In genomic region chr5:113985737-113986136, GRCm38 (mm10) we compare ENCODE assay signal across 11 mouse cellular contexts. TPM values are rescaled to one million over a fixed set of nuclear protein-coding genes. Genes with fewer than 3 reads are reported as not detected.
A peak's percentile ranks its signal among the peaks of the same experiment; 100 is the strongest.
DNase-seq lines count a peak whose midpoint lies in the region; ATAC-seq and TF ChIP-seq lines count a peak whose summit lies in the region.
"Had no signal": no experiment of that assay in that cellular context is flagged by ENCODE, and none has a peak within 500 bp of the region (broad histone marks: within the 10 kb centered on the region; RNA-seq: fewer than 3 reads in every experiment).

No protein-coding gene starts in this region.

- peaks cover 34% of the 10 kb centered on the region for H3K4me1 ChIP-seq in heart, adult 2 months (ENCODE audit: control insufficient read depth, insufficient read depth, low read length)
- peaks cover 25% of the 10 kb centered on the region for H3K4me1 ChIP-seq in lung, embryonic 15.5 days
- H3K4me1 ChIP-seq in small intestine, adult 2 months (ENCODE audit: control insufficient read depth, insufficient read depth, insufficient read length, low read length) = peaks cover 36% of the 10 kb centered on the region

- H3K9ac ChIP-seq in heart, adult 2 months (ENCODE audit: low read depth, low read length) = 0 out of 2 replicates have a peak overlapping the region, but pooled peaks have one; percentile 7
- H3K9ac ChIP-seq in lung, embryonic 15.5 days = no peak overlapping the region

- no peak overlapping the region for H3K4me3 ChIP-seq in heart, adult 2 months
- no peak overlapping the region for H3K4me3 ChIP-seq in lung, embryonic 15.5 days
- no peak overlapping the region for H3K4me3 ChIP-seq in small intestine, adult 2 months (ENCODE audit: low read depth, low read length)

- peak overlapping the region; percentile 76 for H3K27ac ChIP-seq in heart, adult 2 months
- peak overlapping the region; percentile 53 for H3K27ac ChIP-seq in lung, embryonic 15.5 days
- H3K27ac ChIP-seq in small intestine, adult 2 months (ENCODE audit: insufficient read depth, low read depth, low read length) = peak overlapping the region; percentile 81

- TF ChIP-seq EP300 in heart, adult 2 months (IDR thresholded peaks at IDR 0.05; ENCODE audit: insufficient read depth, low read depth, low read length) = no peak

- ATAC-seq in lung, embryonic 15.5 days (ENCODE audit: borderline replicate concordance, extremely low read depth, low FRiP score, low TSS enrichment) = no peak
- peak; percentile 43 for ATAC-seq in inflammation-experienced regulatory T-cells, adult 6 months
- ATAC-seq: forebrain, embryonic 16.5 days had no signal

- intact Hi-C loops in heart, adult 2 months (cut with DNase I) = loop anchor here (1.0 to 2.0 kb wide), 2 partner anchors 10 to 29 kb away; no protein-coding TSS in a partner anchor
- intact Hi-C loops in heart, postnatal 14 days (cut with DNase I) = no loop called here

- peaks cover 7% of the 10 kb centered on the region for H3K79me2 ChIP-seq in heart, adult 2 months (replicated peaks; ENCODE audit: control insufficient read depth, insufficient read depth, low read length)

- peaks cover 4% of the 10 kb centered on the region for H3K36me3 ChIP-seq in heart, adult 2 months (ENCODE audit: control insufficient read depth, insufficient read depth, low read length)
- 0 out of 2 replicates have a peak, but pooled peaks cover 13% of the 10 kb centered on the region for H3K36me3 ChIP-seq in lung, embryonic 15.5 days
- H3K36me3 ChIP-seq in small intestine, adult 2 months (ENCODE audit: control insufficient read depth, insufficient read depth, low read length) = peaks cover 1% of the 10 kb centered on the region; the same call in 1 of the 2 replicates

- TF ChIP-seq CTCF in heart, adult 2 months (IDR thresholded peaks at IDR 0.05) = no peak
- TF ChIP-seq CTCF in small intestine, adult 2 months (IDR thresholded peaks at IDR 0.05; ENCODE audit: extremely low read depth, insufficient read length, insufficient replicate concordance, low read depth, low read length) = no peak

- no peaks in the 10 kb centered on the region for H3K9me3 ChIP-seq in lung, embryonic 15.5 days

- H3K27me3 ChIP-seq in heart, adult 2 months (ENCODE audit: control insufficient read depth, insufficient read depth, low read length) = no peaks in the 10 kb centered on the region
- no peaks in the 10 kb centered on the region for H3K27me3 ChIP-seq in lung, embryonic 15.5 days
- no peaks in the 10 kb centered on the region for H3K27me3 ChIP-seq in small intestine, adult 2 months (ENCODE audit: control insufficient read depth, insufficient read depth, low read length)

- no peak for DNase-seq in heart, adult 2 months
- DNase-seq in heart, postnatal 14 days = no peak
- DNase-seq in lung, postnatal 36 days = no peak
- no peak for DNase-seq in testis, postnatal 10 days (ENCODE audit: low spot score)
- no peak for DNase-seq in thymus, adult 18-20 months
- DNase-seq: cerebellum, adult 9-11 months had no signal

- no peak overlapping the region for H3K4me2 ChIP-seq in lung, embryonic 15.5 days

- 41% methylated on average over 2 of the region's 2 CpGs for WGBS in heart, adult 2 months
- 63% methylated on average over 2 of the region's 2 CpGs for WGBS in lung, embryonic 15.5 days
- WGBS in small intestine, adult 2 months = 25% methylated on average over 2 of the region's 2 CpGs

- no peak for TF ChIP-seq POLR2A in heart, adult 2 months (IDR thresholded peaks at IDR 0.05; ENCODE audit: insufficient read depth, low read depth, low read length)
- no peak for TF ChIP-seq POLR2A in small intestine, adult 2 months (IDR thresholded peaks at IDR 0.05; ENCODE audit: low read depth, low read length)

RNA-seq across cellular contexts. Expression of gene Ssh1, which starts 8.0 kb away (rescaled TPM):
- total RNA-seq in heart, adult 2 months (2021) = 10 to 100 TPM; 13.4 to 15.2 TPM
- polyA plus RNA-seq in heart, adult 2 months (2012; rRNA removed) = 7.4 and 9.8 TPM in 2 replicates
- total RNA-seq in heart, postnatal 14 days (2021) = 10 to 100 TPM; 13.0 to 13.9 TPM
- 15.7 and 16.6 TPM in 2 replicates for polyA plus RNA-seq in lung, embryonic 15.5 days (2015; fragmentation: Nextera tagmentation; extraction: Ambion mirVana)
- polyA plus RNA-seq in inflammation-experienced regulatory T-cells, adult 6 months (2017; shearing (Covaris generic)) = 10 to 100 TPM; 15.5 to 18.0 (median 16.9) TPM
- polyA plus RNA-seq in small intestine, adult 2 months (2012; rRNA removed) = 6.7 and 11.3 TPM in 2 replicates

RNA-seq across cellular contexts. Expression of gene Dao, which starts 17.8 kb away (rescaled TPM):
- not detected for total RNA-seq in heart, adult 2 months (2021)
- polyA plus RNA-seq in heart, adult 2 months (2012; rRNA removed) = not detected in 2 replicates
- total RNA-seq in heart, postnatal 14 days (2021) = not detected
- polyA plus RNA-seq in lung, embryonic 15.5 days (2015; fragmentation: Nextera tagmentation; extraction: Ambion mirVana) = not detected in 2 replicates
- not detected for polyA plus RNA-seq in inflammation-experienced regulatory T-cells, adult 6 months (2017; shearing (Covaris generic))
- 11.9 and 16.8 TPM in 2 replicates for polyA plus RNA-seq in small intestine, adult 2 months (2012; rRNA removed)
- total RNA-seq: left cerebral cortex, postnatal 25 days had no signal
- polyA plus RNA-seq: forebrain, embryonic 16.5 days had no signal

Comparison
In these comparisons a context has a peak if more than half of its experiments do, and no peak if none do; other contexts are left out.
1. RNA of gene Dao, which starts 17.8 kb away (polyA plus RNA-seq): 11.9 to 16.8 TPM in small intestine, adult 2 months; not detected in heart, adult 2 months, not detected in lung, embryonic 15.5 days and not detected in inflammation-experienced regulatory T-cells, adult 6 months; every median in the first group is over 10 times any median in the second.
2. Peak in every context shown above with its lines, with median percentiles within 50 percentile points of each other: H3K27ac ChIP-seq.